Mouse (Mus musculus) hindbrain, embryonic 14.5 days (tissue): ENCODE measurements at regions not wholly inside any gene's neighbourhood (a gene's known extent, or its start where the extent isn't known, plus 50 kb on each side); places are given as distances from the start of the nearest gene placed in this dataset.

ENCODE experiments used
- ATAC-seq: fragments of 200-750 bp; cut with Nextera tagmentation; 2 replicates; pipeline ENCODE4 v1.8.0; 2017; ENCODE audit warnings: moderate number of reproducible peaks, mild to moderate bottlenecking, moderate TSS enrichment, moderate library complexity; ENCODE audit not compliant: low FRiP score
- DNase-seq: peaks from one replicate; pipeline ENCODE4 v3.0.0-alpha.2; 2015; ENCODE audit warnings: low spot score
- H3K27ac ChIP-seq: fragments of 300-500 bp; sonication (generic); 2 replicates; pipeline ENCODE4 v1.5.1; 2014; ENCODE audit warnings: mild to moderate bottlenecking, moderate library complexity
- H3K27me3 ChIP-seq: fragments of 300-500 bp; sonication (generic); 2 replicates; pipeline ENCODE4 v1.6.1; 2014; ENCODE audit warnings: mild to moderate bottlenecking, low read length, mixed read lengths; ENCODE audit not compliant: control insufficient read depth, insufficient read depth
- H3K36me3 ChIP-seq: fragments of 300-500 bp; sonication (generic); replicated peaks from 2 replicates; pipeline ENCODE4 v1.6.1; 2014; ENCODE audit not compliant: control insufficient read depth, insufficient read depth
- H3K4me1 ChIP-seq: fragments of 300-500 bp; sonication (generic); replicated peaks from 2 replicates; pipeline ENCODE4 v1.6.1; 2014; ENCODE audit warnings: antibody characterized with exemption, low read length, mixed read lengths; ENCODE audit not compliant: control insufficient read depth, insufficient read depth
- H3K4me2 ChIP-seq: fragments of 300-500 bp; sonication (generic); replicated peaks from 2 replicates; pipeline ENCODE4 v1.6.1; 2014; ENCODE audit warnings: mild to moderate bottlenecking, moderate library complexity
- H3K4me3 ChIP-seq: fragments of 300-500 bp; sonication (generic); replicated peaks from 2 replicates; pipeline ENCODE4 v1.5.1; 2014; ENCODE audit warnings: mild to moderate bottlenecking, low read length
- H3K9ac ChIP-seq: fragments of 300-500 bp; sonication (generic); 2 replicates; pipeline ENCODE4 v1.6.1; 2014
- H3K9me3 ChIP-seq: fragments of 300-500 bp; sonication (generic); 2 replicates; pipeline ENCODE4 v1.6.1; 2016; ENCODE audit warnings: low read length; ENCODE audit not compliant: control insufficient read depth
- WGBS: fragments of 180-500 bp; shearing (Covaris S2); extraction: QIAGEN DNeasy Blood & Tissue Kit; methylation state at CpG from one replicate; pipeline ENCODE4 v1.1.7; 2014; 5-methylcytosine and 5-hydroxymethylcytosine counted together

- WGBS, result 87% methylated on average over 7 of the region's 7 CpGs
- no peak overlapping the region for H3K9ac ChIP-seq
- DNase-seq (no peak), ATAC-seq (no peak)
- H3K27ac ChIP-seq, result no peak overlapping the region
- no peaks in the 10 kb centered on the region for H3K9me3 ChIP-seq
- no peaks in the 10 kb centered on the region for H3K27me3 ChIP-seq
- peaks cover 27% of the 10 kb centered on the region for H3K4me1 ChIP-seq
- no peak overlapping the region for H3K4me2 ChIP-seq
- H3K36me3 ChIP-seq, result no peaks in the 10 kb centered on the region
- H3K4me3 ChIP-seq, result no peak overlapping the region
Observed at GRCm38 (mm10) chr10:66923947-66924346, 172.0 kb upstream of the Jmjd1c start.

GRCm38 (mm10) chr10:66924418-66924817, 171.5 kb upstream of the Jmjd1c start:
- Histone ChIP-seq H3K36me3 (no peaks in the 10 kb centered on the region), H3K9ac (no peak overlapping the region), H3K9me3 (no peaks in the 10 kb centered on the region), H3K4me3 (no peak overlapping the region), H3K4me2 (no peak overlapping the region), H3K27ac (no peak overlapping the region), H3K4me1 (peaks cover 25% of the 10 kb centered on the region), H3K27me3 (no peaks in the 10 kb centered on the region)
- DNase-seq, result no peak
- ATAC-seq, result no peak
- WGBS, result 81% methylated on average over 16 of the region's 16 CpGs

- H3K9me3 ChIP-seq, result no peaks in the 10 kb centered on the region
- no peak overlapping the region for H3K9ac ChIP-seq
- 55% methylated on average over 6 of the region's 6 CpGs for WGBS
- peaks cover 18% of the 10 kb centered on the region; the same call in 1 of the 2 replicates for H3K4me1 ChIP-seq
- H3K4me3 ChIP-seq, result no peak overlapping the region
- no peaks in the 10 kb centered on the region for H3K27me3 ChIP-seq
- no peak overlapping the region for H3K27ac ChIP-seq
- no peak overlapping the region for H3K4me2 ChIP-seq
- H3K36me3 ChIP-seq, result no peaks in the 10 kb centered on the region
- ATAC-seq (no peak), DNase-seq (no peak)
Observed at GRCm38 (mm10) chr10:66925553-66926127, 170.3 kb upstream of the Jmjd1c start.

GRCm38 (mm10) chr10:66927651-66928050, 168.3 kb upstream of the Jmjd1c start:
- Histone ChIP-seq H3K27ac (no peak overlapping the region), H3K9ac (no peak overlapping the region), H3K4me2 (no peak overlapping the region), H3K36me3 (no peaks in the 10 kb centered on the region), H3K4me3 (no peak overlapping the region), H3K4me1 (no peaks in the 10 kb centered on the region), H3K9me3 (no peaks in the 10 kb centered on the region), H3K27me3 (no peaks in the 10 kb centered on the region)
- ATAC-seq (no peak), DNase-seq (no peak)
- WGBS, result 88% methylated on average over 2 of the region's 2 CpGs

- Histone ChIP-seq H3K4me2 (no peak overlapping the region), H3K4me3 (no peak overlapping the region), H3K27me3 (no peaks in the 10 kb centered on the region), H3K4me1 (no peaks in the 10 kb centered on the region), H3K9me3 (no peaks in the 10 kb centered on the region), H3K27ac (no peak overlapping the region), H3K9ac (no peak overlapping the region), H3K36me3 (no peaks in the 10 kb centered on the region)
- ATAC-seq, result no peak
- no peak for DNase-seq
- 76% methylated on average over 6 of the region's 6 CpGs for WGBS
Observed at GRCm38 (mm10) chr10:66928211-66928990, 167.5 kb upstream of the Jmjd1c start.

GRCm38 (mm10) chr10:66930563-66930962, 165.4 kb upstream of the Jmjd1c start:
- Histone ChIP-seq H3K27ac (no peak overlapping the region), H3K4me1 (no peaks in the 10 kb centered on the region), H3K9ac (no peak overlapping the region), H3K4me2 (no peak overlapping the region), H3K9me3 (no peaks in the 10 kb centered on the region), H3K36me3 (no peaks in the 10 kb centered on the region), H3K27me3 (no peaks in the 10 kb centered on the region), H3K4me3 (no peak overlapping the region)
- ATAC-seq (no peak), DNase-seq (no peak)
- 77% methylated on average over 10 of the region's 10 CpGs for WGBS

GRCm38 (mm10) chr10:66931505-66931904, 164.4 kb upstream of the Jmjd1c start:
- H3K4me3 ChIP-seq, result no peak overlapping the region
- WGBS, result 70% methylated on average over 7 of the region's 7 CpGs
- DNase-seq (no peak), ATAC-seq (no peak)
- no peak overlapping the region for H3K27ac ChIP-seq
- H3K9ac ChIP-seq, result no peak overlapping the region
- no peaks in the 10 kb centered on the region for H3K27me3 ChIP-seq
- no peaks in the 10 kb centered on the region for H3K36me3 ChIP-seq
- no peaks in the 10 kb centered on the region for H3K4me1 ChIP-seq
- no peaks in the 10 kb centered on the region for H3K9me3 ChIP-seq
- no peak overlapping the region for H3K4me2 ChIP-seq

- no peak for DNase-seq
- 90% methylated on average over 6 of the region's 6 CpGs for WGBS
- H3K4me1 ChIP-seq, result no peaks in the 10 kb centered on the region
Observed at GRCm38 (mm10) chr10:66932544-66932943, 163.4 kb upstream of the Jmjd1c start.

GRCm38 (mm10) chr10:66933689-66934088, 162.2 kb upstream of the Jmjd1c start:
- Histone ChIP-seq H3K36me3 (no peaks in the 10 kb centered on the region), H3K9ac (no peak overlapping the region), H3K9me3 (no peaks in the 10 kb centered on the region), H3K4me1 (no peaks in the 10 kb centered on the region), H3K27ac (no peak overlapping the region), H3K4me2 (no peak overlapping the region), H3K27me3 (no peaks in the 10 kb centered on the region), H3K4me3 (no peak overlapping the region)
- WGBS, result 71% methylated on average over 7 of the region's 7 CpGs
- DNase-seq (no peak), ATAC-seq (no peak)

More at GRCm38 (mm10) chr10:66932544-66932943, 163.4 kb upstream of the Jmjd1c start:
- no peak for ATAC-seq
- Histone ChIP-seq H3K4me3 (no peak overlapping the region), H3K27me3 (no peaks in the 10 kb centered on the region), H3K36me3 (no peaks in the 10 kb centered on the region), H3K9ac (no peak overlapping the region), H3K9me3 (no peaks in the 10 kb centered on the region), H3K27ac (no peak overlapping the region), H3K4me2 (no peak overlapping the region)
